Mouse (Mus musculus): Measurements from ENCODE around the gene Armh3.
"Not testable (repeated sequence)": the region's sequence is repeated elsewhere in the genome, so short reads cannot be mapped to it uniquely, and the experiment has no call there.

The Armh3 gene

DNA sequence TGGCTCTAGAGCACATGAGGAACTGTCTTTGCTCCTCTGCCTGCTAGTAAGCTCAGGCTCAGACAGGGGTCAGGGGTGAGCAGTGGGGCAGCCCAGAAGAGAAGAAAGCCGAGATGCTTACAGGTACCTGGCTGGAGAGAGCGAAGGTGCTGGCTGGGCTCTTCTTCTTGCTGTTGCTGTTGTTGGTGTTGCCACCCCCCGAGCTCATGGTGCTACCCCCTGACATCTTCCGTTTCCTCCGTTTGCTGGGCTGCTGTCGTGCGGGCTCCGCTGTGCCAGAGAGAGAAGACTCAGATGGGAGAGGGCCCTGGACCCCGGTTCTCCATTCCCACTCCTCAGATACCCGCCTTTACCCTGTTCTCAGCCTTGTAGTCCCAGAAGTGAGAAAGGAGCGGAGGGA lies 35.6 kb upstream of the Armh3 start:
- no peak for DNase-seq (ENCODE audit: low read depth, low spot score)

DNA sequence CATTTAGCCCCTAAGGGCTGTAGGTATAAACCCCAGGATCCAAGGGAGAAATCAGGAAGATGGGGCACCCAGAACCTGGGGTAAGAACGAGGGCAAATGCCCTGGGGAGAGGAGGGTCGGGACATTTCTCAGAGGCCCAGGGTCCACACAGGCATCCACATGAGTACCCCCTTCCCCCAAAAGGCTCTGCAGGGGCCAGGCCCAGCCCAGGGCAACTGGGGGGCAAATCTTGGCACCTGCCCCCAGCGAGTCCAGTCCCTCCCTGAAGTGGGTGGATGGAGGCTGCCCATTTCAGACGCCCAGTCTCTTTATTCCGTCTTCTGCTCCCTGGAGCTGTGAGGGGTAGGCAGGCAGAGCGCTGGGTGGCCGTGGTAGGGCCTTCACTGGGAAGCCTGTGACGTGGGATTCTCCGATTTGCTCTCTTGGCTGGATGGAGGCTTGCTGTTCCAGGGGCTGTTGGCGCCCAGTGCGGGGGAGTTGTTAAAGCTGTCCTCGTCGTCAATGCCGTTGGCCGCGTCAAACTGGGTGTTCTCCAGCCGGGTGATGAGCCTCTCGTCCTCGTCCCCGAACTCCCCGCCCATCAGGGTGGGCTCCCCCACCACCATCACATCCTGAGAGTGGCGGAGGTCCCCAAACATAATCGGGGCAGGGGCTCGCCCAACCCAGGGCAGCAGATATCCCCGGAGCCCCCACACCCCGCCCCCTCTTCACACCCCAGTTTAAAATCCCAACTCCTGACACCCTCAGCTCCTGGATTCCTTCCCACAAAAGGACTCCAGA lies 34.6 kb upstream of the Armh3 start:
- no peak for DNase-seq (ENCODE audit: low read depth, low spot score)

DNA sequence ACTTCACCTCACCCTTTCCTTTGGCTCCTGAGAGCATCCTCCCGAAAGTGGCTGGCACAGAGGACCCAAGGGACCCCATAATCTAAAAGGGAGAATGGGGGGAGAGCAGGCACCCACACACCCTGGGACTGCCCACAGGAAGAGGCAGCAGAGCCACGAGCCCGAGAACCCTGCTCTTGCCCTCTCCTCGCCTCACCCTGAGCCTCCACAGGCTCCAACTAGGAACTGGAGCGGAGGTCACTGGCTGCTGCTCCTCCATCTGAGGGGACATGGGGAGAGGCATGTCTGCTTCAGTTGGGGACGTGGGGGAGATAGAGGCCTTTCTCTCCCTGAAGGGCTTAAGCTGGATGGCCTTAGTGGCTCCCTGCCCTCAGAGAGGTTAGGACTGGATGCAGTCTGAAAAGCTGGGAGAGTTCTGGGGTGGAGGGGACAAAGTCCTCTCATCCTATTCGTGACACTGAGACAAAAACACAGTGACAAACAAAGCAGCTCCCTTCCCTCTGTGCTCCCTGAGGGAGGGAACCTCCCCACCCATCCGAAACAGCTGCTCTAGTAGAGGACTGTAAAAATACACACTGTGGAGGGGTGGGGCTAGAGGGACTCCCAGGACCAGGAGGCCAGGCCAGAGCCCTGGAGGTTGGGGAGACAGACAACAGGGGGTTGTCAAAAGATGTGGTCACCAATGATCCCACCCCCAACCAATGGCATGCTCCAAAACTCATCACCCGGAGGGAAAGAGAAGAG lies 33.6 kb upstream of the Armh3 start:
- DNase-seq (ENCODE audit: low read depth, low spot score), result no peak

- no peak for DNase-seq (ENCODE audit: low read depth, low spot score)
Measured at GRCm38 (mm10) chr19:46030196-46030983, 32.1 kb upstream of the Armh3 start.

- DNase-seq (ENCODE audit: low read depth, low spot score), result no peak
Measured at GRCm38 (mm10) chr19:46029652-46030051, 31.4 kb upstream of the Armh3 start.

- no peak for DNase-seq (ENCODE audit: low read depth, low spot score)
Measured at GRCm38 (mm10) chr19:46028747-46029320, 30.5 kb upstream of the Armh3 start.

DNA sequence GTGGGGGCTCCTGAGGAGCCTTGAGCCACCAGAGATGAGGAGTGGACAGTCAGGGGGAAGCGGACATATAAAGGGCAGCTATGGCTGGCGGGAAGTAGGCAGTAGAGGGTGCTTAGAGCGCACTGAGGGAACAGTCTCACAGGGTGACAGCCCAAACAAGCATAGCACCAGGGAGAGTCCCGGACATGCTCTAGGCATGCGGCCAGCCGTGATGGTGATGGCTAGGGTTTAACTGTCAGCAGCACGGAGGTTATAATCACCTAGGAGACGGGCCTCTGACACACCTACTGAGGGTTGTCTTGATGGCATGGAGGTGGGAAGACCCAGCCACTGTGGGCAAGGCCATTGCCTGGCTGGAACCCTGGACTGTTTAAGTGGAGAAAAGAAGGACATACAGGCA lies 28.3 kb upstream of the Armh3 start:
- DNase-seq (ENCODE audit: low read depth, low spot score), result no peak

- no peak for DNase-seq (ENCODE audit: low read depth, low spot score)
Measured at GRCm38 (mm10) chr19:46024959-46025358, 26.7 kb upstream of the Armh3 start.

DNA sequence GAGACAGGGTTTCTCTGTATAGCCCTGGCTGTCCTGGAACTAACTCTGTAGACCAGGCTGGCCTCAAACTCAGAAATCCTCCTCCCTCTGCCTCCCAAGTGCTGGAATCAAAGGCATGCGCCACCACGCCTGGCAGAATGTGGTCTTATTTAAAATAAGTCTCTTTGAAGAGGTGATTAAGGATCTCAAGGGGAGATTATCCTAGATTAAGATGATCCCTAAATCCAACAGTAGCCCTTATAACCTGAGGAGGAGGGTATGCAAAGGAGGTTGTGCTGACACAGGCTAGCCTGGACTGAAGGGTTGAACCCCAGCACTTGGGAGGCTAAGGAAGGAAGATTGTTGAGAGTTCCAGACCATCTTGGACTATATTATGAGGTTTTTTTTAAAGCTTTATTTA lies 17.7 kb upstream of the Armh3 start:
- DNase-seq (ENCODE audit: low read depth, low spot score), result no peak

GRCm38 (mm10) chr19:46014572-46015178 lies 16.4 kb upstream of the Armh3 start:
- DNase-seq (ENCODE audit: low read depth, low spot score), result peak; percentile 78

DNA sequence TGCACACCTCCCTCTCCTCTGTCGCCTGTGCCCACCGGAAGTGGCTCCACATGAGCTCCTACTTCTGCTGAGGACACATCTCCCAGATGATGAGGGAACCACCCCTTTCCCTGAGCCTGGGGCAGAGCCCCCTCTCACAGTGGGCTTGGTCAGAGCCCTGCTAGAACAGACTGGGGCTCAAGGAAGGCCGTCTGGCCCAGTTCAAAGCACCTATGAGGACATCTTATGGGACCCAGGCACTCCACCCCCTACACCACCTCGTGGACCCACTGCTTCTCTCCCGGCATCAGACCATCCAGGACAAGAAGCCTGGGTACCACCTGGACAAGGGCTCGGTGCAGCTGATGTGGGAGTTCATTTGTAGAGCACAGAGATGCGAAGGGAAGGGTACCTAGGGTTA lies 7.4 kb upstream of the Armh3 start:
- DNase-seq (ENCODE audit: low read depth, low spot score), result no peak

GRCm38 (mm10) chr19:46004814-46005466 lies 6.7 kb upstream of the Armh3 start:
- no peak for DNase-seq (ENCODE audit: low read depth, low spot score)

DNA sequence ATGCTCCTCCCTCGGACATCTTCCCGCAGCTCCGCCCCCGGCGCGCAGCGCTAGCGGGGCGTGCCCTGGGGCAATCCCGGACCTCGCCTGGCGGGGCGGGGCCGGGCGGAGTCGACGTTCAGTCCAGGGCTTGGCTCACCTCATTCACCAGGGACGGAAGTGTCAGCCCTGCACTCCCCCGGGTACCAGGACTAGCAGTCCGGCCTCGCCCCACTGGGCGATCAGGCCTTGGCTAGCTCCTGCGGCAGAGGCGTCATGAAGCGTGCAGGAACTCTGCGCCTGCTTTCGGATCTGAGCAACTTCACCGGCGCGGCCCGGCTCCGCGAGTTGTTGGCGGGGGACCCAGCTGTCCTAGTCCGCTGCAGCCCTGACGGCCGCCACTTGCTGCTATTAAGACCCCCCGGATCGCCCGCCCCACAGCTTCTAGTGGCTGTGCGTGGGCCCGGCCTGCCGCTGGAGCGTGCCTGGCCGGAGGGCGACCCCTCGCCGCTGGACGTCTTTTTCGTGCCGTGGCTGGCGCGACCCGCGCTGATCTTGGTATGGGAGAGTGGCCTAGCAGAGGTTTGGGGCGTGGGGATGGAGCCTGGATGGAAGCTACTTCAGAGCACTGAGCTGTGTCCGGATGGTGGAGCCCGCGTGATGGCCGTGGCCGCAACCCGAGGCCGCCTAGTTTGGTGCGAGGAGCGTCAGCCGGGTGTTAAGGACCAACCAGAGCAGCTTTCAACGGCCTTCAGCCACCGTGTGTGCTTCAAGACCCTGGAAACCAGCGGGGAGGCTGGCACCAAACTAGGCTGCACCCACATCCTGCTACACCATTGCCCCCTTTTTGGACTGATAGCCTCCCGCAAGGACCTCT lies 5.3 kb upstream of the Armh3 start, which contains the start of gene Hps6:
Hps6 (plus strand) TSS at position 138 of the 856 bp plus-strand sequence.
- peak; percentile 63 for DNase-seq (ENCODE audit: low read depth, low spot score)

DNA sequence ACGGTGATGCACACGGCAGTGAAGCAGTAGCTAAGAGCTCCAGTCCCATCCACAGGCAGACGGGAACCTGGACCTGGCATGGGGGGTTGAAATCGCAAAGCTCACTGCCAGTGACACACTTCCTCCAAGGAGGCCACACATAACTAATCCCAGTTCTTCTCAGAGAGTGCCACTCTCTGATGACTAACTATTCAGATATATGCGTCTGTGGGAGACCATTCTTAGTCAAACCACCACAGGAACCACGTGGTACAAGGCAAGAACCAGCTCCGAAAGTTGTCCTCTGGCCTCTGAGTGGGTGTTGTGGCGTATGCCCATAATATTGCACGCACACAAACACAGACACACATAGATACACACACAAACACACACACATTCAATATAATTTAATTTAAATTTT lies 4.0 kb upstream of the Armh3 start:
- DNase-seq (ENCODE audit: low read depth, low spot score), result no peak

DNA sequence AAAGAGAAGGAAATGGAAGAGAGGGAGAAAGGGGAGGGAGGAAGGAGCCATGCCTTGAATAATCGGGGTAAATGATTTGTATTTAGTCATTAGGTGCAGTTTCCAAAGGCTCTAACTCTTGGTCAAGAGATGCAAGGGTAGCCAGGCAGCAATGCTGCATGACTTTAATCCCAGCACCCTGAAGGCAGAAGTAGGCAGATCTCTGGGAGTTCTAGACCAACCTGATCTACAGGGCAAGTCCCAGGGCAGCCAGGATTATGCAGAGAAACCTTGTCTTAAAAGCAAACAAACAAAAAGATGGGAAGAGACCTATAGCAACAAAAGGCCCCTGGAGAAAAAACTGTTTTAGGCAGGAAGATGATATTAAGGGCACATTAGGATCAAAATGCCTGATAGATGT lies 1.1 kb upstream of the Armh3 start:
- DNase-seq (ENCODE audit: low read depth, low spot score), result no peak

DNA sequence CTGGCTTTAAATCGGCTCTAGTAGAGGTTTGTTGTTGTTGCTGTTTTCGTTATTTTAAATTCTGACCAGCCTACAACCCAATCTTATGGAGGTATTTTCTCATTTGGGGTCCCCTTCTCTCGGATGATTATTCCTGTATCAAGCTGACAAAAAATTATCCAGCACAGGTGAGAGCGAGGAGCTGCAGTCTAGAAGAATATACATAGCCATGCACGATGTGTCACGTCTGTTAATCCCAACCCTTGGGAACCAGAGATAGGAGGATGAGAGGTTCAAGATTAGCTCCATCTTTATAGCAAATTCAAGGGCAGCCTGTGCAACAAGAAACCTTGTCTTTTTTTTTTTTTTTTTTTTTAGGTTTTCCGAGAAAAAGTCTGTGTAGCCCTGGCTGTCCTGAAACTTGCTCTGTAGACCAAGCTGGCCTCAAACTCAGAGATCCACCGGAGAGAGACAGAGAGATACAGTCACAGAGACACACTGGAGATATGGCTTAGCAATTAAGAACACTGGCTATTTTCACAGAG lies 468 bp upstream of the Armh3 start:
- DNase-seq (ENCODE audit: low read depth, low spot score), result no peak

GRCm38 (mm10) chr19:45997365-45997764 lies 923 bp downstream of the Armh3 start:
- DNase-seq (ENCODE audit: low read depth, low spot score), result no peak

DNA sequence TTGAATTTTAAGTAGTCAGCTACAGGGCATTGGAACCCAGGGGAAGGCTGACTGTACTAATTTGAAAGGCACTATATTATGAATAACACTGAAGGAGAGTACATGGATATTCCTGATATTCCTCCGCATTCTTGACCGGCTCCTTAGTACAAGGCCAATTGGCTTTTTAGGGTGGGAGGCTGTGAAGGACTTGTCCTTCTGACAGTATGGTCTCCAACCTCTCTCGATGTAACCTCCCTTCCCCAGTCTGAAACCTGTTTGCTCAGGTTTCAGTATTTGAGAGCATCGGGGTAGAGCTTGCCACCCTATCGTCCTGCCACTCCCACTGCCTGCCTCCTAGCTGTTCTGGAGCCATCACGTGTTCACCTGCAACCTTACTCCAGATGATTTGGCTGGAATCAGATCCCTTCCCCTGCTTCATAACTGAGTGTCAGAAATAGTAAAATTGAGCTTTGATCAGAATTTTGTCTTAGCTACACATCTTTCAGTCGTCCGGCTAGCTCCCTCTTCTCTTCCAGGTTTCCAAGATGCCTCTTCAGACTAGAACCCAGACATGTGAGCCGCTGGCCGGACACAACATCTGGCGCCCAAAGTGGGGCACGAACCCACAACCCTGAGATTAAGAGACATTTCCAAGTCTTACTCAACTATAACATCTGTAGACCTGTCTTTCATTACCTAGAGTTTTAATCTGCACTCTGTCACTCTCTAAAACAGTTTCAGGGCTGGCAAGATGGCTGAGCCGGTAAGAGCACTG lies 4.1 kb downstream of the Armh3 start:
- DNase-seq (ENCODE audit: low read depth, low spot score), result no peak

DNA sequence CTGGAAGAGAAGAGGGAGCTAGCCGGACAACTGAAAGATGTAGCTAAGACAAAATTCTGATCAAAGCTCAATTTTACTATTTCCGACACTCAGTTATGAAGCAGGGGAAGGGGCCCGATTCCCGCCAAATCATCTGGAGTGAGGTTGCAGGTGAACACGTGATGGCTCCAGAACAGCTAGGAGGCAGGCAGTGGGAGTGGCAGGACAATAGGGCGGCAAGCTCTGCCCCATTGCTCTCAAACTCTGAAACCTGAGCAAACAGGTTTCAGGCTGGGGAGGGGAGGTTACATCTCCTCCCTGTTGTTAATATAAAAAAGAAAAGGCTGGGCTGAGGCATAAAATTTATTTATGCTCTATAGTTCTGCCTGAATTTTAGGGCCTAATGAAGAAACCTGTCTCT lies 4.8 kb downstream of the Armh3 start:
- DNase-seq (ENCODE audit: low read depth, low spot score), result not testable (repeated sequence)
